Mouse (Mus musculus): ENCODE measurements around the gene Rhbdd1. TPM values are rescaled to one million over a fixed set of nuclear protein-coding genes. Genes with fewer than 3 reads are reported as not detected.
A peak's percentile ranks its signal among the peaks of the same experiment; 100 is the strongest.

The Rhbdd1 gene
- total RNA-seq, 2 experiments from 2014 or later: 8.2 to 8.3 TPM

DNA sequence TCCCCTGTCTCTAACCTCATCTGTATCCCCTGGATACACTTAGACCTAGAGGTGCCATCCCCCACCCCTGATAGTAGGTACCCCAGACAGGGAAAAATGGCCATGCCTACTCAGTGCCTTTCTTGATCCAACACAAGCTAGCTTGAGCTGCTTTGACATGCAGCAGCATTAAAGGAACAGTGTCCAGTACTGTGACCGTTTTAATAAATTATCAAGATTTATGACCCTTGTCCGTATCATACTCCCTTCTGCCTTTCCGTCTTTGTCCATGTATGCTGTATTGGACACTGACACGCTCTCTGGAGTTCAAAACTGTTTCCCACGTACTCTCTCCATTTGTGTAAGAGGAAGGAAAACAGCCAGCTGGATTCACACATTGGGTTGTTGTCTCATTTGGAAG, 111.5 kb downstream of the Rhbdd1 start:
- DNase-seq (ENCODE audit: low spot score in 2 of 2): no peak

DNA sequence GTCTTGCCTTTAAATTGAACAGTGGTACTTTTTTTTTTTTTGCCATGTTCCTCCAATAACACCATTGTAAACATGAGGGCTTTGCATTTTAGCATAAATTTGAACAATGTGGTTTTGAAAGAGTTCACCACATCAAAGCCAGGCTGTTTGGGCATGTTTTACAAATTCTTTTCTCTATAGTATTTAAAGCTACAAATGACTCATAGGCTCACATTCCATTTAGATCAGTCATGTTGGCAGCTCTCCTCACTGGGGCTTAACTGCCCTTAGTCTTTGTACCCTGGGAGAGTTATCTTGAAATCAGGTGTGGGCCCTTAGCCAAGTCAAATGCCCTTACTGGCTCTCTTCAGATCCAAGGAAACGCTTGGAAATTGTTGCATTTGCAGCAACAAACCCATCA, 112.8 kb downstream of the Rhbdd1 start:
- no peak for DNase-seq (ENCODE audit: low spot score in 2 of 2)

DNA sequence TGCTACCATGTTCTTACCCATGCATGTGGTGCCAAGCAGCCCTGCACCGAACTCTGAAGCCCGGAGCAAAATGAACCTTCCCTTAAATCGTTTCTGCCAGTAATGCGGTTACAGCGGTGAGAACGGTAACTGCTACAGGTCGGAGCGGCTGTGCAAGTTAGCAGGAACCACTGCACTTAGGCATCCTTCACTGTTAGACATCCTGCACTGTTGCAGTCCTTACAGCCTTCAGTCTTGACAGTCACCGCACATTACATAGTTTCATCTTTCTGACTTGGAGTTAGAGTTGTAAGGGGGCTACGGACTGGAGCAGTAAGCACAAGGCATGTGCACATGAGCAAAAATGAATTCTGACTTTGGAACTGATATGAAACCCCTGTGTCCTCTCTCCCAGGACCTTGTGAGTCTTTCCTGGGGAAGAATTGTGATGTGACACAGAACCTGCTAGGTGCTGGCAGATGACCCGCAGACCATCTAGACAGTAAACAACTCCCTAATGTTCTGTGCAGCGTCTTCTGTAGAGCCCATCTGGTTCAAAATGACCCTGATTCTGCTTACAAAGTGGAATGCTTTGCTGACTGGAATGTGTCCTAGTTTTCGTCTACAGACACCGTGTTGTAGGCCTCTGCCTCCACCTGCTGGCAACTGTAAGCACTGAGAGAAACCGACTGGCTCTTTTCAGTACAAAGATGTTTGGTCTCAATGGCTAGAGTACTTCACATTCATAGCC, 116.8 kb downstream of the Rhbdd1 start:
- peak; percentile 47 to 90 for DNase-seq (ENCODE audit: low spot score in 2 of 2)

DNA sequence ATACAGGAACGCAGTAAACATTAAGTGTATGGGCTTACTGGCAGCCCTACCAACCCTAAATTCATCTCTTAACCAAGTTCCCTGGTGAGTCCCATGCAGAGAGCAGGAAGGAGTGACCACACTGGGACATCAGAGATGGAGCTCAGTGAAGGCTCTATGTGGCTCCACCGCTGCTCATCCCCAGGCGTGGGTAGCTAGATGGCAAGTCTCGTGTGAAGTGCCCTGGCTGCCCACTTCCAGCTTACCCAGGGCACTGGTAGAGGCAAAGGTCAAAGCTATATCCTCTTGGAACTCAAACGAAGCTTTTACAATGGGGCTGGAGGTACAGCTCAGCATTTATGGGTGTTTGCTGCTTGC, 117.4 kb downstream of the Rhbdd1 start:
- no peak for DNase-seq (ENCODE audit: low spot score in 2 of 2)

DNA sequence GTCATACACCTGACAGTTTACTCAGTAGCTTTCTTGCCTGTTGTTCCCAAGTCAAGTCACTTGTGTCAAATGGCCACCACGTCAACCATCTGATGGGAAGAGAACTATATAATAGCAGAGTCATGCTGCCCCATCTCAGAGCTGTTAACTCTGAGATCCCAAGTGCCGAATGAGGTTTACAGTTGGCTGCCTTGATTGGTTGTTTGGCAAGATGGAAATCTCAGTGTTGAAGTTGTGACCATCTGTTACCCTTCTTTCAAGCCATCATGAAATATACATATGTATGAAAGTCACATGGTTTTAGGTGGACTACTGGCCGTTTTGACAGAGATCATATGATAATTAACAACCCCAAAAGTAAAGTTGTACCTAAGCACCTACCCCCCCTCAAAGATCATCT, 121.0 kb downstream of the Rhbdd1 start:
- DNase-seq (ENCODE audit: low spot score in 2 of 2): no peak

DNA sequence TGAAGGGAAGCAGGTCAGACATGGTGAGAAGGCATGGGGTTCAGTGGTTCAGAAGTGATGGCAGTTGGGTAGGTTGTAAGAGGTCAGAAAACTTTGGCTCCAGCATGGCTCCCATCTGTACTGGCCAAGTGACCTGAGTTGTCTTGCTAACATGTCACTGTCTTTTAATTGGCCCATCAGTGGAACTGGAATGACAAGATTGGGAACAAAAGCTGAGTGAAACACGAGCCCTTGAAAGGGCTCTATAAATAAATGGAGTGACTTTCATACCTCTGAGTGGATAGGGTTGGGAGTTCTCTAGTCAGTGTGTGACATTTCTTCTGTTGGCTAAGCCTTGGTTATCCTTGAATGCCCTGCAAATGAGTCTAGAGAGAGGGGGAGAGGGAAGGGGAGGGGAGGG, 123.9 kb downstream of the Rhbdd1 start:
- DNase-seq (ENCODE audit: low spot score in 2 of 2): no peak

DNA sequence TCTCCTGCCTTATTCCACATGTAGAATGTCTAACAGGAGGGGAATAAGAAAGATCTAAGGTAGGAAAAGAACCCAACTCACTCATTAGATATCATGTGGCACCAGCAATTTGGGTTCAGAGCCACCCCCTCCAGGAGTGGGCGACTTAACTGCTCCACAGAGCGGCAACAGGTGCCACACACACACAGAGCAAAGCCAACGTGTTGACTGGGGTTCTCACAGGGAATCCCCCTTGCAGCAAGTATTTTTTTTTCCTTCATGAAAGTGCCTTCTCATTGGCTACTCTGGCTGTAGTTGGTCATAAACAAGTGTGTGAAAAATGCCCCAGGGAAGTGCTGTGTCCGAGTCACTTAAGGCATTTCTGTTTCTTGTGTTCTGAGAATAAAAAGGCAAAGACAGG, 127.3 kb downstream of the Rhbdd1 start:
- no peak for DNase-seq (ENCODE audit: low spot score in 2 of 2)

DNA sequence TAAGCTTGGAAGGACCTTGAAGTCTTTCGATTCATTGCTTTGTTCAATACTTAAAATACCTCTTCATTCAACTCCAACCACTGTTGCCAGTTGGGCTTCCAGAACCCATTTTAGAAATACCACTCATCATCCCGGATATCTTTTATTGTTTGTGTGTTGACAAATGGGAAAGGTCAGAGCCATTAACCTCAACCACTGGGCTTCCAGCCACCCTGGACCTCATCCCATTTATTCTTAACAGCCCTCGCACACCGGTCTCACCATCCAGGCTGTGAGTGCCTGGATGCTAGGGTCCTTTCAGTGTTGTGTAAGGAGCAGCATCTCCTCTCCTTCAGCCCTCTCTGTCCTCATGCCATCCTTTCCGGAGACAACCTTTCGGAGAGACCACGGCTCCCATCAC, 129.8 kb downstream of the Rhbdd1 start:
- no peak for DNase-seq (ENCODE audit: low spot score in 2 of 2)

DNA sequence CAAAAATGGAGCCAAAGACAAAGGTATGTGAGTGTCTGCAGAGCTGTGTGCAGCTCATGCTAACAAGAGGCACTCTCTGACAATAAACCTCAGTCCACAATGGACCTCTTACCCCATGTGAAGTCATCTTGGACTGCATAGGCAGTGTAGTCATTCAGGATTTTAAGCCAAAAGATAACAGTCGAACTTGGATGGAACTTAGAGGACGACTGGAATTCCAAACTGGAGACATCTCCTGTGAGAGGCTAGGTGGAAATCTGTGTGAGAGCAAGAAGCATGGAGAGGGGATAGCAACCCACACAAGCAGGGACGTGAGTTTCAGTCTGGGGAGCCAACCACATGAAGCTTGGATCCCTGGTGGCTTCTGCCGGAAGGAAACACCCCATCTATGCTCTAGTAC, 133.6 kb downstream of the Rhbdd1 start:
- no peak for DNase-seq (ENCODE audit: low spot score in 2 of 2)

DNA sequence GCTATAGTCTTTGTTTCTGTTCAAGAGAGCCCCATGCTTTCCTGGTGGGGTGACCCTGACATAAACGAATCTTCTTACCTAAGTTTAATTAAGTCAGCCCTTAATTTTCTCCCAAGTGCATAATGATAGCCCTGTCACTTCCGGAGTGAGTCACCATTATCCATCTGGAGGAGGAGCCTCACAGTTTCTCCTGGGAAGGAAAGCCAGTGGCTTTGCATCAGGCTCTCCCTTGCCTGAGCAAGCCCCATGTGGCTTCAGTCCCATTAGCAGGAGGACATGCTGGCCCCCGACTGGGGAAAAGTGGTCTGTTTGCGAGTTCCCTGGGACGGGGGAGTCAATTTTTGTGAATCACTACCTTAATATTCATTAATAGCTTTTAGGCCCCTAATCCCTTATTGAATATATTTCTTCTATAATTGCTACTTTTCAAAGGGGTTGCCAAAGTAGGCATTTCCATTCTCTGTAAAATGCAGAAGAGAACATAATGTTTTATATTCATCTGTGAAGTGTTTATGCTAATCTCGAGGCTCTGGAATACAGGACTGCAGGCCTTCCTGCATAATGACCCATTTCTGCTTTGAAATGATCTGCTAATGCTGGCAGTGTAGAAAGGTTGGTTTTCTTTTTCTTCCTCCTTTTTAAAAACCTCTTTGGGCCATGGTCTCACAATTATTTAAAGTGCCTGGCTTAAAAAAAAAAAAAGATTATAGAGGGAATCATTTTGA, 135.8 kb downstream of the Rhbdd1 start:
- DNase-seq (ENCODE audit: low spot score in 2 of 2): no peak

DNA sequence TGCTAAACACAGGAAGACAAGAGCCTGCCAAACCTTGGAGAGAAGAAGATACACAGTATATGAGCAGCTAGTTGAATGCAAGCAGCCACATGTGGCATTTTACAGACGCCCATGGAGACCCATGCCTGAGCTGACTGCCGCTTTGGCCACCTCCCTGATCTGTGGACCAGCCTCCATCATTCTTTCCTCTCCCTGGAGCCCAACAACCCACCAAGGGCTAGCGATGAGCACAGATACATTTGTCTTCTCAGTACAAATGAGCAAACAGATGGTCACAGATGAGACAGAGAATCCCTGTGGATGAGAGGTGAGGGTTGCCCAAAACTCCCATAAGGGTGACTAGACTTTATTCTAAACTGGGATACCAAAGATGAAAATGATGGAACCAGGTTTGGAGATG, 137.8 kb downstream of the Rhbdd1 start:
- peak in 1 of 2 experiments; percentile 19 for DNase-seq (ENCODE audit: low spot score in 2 of 2)

DNA sequence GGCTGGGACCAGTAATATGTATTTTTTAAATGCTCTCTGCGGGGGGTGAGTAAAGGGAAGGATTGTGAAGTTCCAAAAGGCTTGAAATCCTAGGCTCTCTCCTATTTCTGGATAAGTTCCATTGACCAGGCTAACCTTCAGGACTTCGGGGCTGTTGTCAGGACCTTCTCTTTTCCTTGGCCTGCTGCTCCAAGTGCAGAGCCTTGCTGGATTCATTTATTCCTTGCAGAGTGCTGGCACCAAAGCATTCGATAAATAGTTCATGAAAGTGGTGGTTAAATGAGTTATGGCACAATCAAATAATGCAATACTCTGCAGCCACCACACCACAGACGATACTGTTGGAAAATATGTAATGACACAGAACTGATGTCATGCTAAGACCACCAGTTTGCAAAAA, 143.1 kb downstream of the Rhbdd1 start:
- no peak for DNase-seq (ENCODE audit: low spot score in 2 of 2)

DNA sequence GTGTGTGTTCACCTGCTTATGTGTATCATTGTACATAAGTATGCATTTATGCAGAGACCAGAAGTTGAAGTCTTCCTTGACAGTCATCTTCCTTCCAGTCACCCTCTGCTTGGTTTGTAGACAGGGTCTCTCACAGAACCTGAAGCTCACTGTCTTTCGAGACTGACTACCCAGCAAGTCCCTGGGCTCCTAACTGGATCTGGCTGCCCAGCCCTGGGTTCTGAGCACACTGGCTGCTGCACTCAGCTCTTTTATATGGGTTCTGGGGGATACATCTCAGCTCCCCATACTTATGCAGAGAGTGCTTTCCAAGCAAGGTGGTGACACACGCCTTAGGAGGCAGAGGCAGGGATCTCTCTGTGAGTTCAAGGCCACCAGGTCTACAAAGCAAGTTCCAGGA, 143.7 kb downstream of the Rhbdd1 start:
- DNase-seq (ENCODE audit: low spot score in 2 of 2): no peak

DNA sequence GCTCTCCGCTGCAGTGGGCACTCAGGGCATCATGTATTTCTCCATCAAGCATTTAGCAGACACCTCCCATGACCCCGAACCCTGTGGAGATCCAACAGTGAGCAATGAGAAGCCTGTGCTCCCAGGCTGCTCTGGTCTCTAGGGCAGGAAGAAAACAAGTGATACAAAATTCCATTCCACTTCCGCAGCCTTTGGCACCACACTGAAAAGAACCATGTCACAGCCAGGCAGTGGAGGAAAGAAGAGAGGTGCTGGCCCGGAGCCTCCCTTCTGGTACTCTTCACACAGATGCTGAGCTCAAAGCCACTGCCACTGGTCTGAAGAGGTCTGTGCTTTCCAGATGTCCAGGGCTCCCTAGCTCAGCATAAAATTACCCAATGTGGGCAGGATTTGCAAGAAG, 144.8 kb downstream of the Rhbdd1 start:
- no peak for DNase-seq (ENCODE audit: low spot score in 2 of 2)

DNA sequence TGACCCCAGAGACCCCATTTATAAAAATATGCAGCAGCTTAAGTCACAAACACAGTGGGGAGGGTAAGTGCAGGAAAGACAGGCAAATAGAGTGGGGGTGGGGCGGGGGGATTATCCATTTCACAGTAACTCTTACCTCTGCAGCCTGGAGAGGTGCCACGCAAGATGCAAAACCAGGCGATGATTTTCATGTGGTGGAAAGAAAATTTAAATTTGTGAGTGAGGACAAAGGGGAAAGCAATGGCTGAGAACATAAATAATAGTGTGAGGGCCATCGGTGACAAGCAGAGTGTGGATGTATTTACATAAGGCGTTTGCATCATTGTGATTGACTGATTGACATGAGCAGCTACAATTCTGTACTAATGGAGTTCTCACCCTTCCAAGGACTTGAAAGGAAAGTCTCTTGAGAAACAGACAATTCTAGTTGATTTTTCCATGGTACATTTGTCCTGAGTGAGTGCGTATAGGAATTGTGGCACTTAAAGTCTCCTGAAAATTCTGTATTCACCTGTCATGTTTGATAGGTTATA, 149.1 kb downstream of the Rhbdd1 start:
- DNase-seq (ENCODE audit: low spot score in 2 of 2): no peak

DNA sequence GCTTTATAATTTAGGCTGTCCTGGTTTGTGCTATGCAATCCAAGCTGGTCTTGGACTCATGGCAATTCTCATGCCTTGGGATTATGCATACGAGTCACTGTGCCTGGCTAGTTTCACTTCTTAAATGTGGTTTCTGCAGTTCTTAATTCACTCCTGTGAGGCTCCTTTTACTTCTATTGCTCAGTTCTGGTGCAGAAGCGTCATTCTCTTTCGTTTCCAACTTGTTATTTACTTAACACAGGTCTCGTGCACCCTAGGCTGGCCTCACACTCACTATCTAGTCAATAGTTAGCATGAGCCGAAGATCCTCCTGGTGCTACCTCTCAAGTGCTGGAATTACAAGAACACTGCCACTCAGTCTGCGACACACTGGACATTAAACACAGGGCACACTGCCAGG, 152.6 kb downstream of the Rhbdd1 start:
- no peak for DNase-seq (ENCODE audit: low spot score in 2 of 2)

DNA sequence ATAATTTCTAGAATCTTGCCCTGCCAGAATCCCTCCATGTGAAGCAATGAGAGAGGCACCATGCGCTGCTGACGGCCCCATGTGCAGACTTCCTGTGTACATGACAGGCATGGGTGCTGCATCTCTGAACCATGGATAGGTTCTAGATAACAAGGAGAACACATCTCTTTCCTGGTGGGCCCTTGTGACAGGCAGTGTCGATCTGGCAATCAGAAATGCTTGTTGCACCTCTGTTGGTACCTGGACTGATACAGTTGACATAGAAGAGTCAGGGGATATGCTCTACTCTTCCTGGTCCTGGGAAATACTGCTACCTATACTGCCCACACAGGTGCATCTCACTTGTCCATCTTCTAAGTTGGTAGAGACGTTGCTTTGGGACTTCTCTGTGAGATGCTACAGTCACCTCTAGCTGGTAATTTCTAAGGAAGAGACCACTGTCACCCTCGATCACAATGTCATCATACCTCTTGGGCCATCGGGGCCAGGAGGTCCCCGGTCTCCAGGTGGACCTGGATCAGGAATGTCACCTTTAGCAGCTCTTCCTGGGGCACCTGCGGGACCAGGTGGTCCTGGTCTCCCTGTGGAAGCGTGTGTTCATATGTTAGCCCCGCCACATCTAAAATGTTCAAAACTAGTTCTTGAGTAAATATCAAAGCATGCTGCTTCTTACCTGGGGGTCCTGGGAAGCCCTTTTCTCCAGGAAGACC, 154.4 kb downstream of the Rhbdd1 start:
- no peak for DNase-seq (ENCODE audit: low spot score in 2 of 2)

DNA sequence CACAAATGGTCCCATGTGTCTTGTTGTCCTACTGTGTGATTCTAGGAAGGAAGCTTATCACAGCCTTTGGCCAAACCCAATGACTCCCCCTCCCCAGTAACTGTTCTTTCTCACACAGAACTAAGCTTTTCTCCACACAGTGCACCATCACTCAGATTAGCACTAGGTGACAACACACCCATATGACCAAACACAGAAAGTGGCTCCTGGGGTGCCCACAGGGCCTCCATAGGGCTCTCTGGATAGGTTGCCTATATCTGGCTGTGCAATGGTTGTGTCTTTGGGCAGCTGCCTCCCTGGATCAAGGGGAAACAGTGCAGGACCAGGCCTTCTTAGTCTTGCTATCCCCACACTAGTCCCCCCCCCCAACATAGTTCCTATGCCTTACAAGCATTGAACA, 157.2 kb downstream of the Rhbdd1 start:
- DNase-seq (ENCODE audit: low spot score in 2 of 2): no peak

DNA sequence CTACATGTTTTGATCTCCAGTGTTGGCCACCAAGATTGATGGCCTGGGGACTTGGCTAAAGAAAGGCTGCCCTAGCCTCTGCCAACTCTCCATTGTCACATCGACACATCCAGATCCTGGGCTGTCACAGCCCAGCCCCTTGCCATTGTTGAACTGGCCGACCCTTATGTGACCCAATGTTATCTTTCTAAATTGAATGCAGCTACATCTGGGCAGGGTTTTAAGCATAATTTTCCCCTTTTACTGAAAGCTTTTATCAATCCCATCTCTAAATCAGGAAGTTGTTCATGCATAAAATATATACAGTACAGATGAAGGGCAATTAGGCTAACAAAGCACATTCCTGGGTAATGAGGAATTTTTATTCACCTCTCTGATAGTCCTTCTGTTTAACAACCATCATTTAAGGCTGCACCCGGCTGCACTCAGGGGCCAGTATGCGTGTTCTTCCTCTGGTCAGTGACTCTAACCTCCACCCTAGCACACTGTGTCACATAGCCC, 158.3 kb downstream of the Rhbdd1 start:
- DNase-seq (ENCODE audit: low spot score in 2 of 2): no peak

DNA sequence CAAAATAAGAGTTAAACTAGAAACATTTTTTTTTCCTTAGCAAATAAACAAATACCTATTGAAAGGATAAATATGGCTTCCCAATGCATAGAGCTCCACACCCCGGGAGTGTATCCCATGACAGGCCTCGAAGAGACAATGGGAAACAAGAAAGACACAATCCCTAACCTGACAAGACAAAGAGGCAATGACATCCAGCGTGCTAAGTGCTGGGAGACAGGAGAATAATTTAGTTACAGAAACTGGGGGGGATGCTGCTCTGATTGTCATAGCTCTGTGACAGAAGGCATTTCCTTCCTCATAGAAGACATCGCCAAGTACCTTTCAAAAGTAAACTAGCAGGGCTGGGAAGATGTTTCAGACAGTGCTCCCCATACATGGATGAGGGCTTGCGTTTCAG, 159.0 kb downstream of the Rhbdd1 start:
- no peak for DNase-seq (ENCODE audit: low spot score in 2 of 2)

DNA sequence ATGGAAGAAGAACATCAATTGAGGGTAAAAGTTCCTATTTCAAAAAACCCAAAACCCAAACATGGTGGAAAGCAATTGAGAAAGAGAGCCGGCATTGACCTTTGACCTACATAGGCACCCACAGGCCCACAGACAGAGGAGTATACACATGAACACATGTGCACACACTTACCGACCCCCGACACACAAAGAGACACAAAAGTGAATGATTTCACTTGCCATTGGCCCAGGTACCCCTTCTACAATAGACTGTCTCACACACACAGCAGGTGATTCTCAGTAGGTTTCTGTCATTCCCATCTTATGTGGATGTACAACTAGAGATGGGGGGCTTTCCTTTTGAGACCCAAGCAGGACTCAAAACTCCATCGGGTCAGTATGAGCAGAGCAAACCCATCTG, 159.6 kb downstream of the Rhbdd1 start:
- no peak for DNase-seq (ENCODE audit: low spot score in 2 of 2)

DNA sequence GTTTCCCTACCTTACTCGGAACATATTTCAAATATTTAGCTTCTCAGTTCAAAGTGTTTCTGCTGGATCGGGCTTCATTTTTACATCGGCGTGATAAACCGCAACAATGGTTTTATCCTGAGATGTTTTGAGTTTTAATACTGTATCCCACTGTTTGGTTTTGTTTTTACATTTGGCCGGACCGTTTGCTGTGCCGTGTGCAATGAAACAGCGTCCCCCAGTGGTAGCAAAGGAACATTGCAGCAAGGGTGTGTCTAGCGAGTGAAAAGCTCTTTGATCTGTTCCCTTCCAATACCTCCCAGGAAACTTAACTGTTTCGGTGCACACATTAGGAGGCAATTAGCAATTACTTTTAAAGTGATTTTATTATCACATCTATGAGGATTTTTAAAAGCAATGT, 160.0 kb downstream of the Rhbdd1 start:
- DNase-seq (ENCODE audit: low spot score in 2 of 2): peak in 1 of 2 experiments; percentile 68

All from layer of hippocampus, adult 18-20 months (tissue).